Mouse (Mus musculus) lung, embryonic 14.5 days (tissue): ENCODE data around the gene Sbk2. TPM values are rescaled to one million over a fixed set of nuclear protein-coding genes. Genes with fewer than 3 reads are reported as not detected.

Source experiments
- ATAC-seq: fragments of 200-750 bp; cut with Nextera tagmentation; 2 replicates; pipeline ENCODE4 v1.8.0; 2017; ENCODE audit warnings: mild to moderate bottlenecking, moderate TSS enrichment, moderate library complexity; ENCODE audit not compliant: insufficient read depth
- DNase-seq: peaks from one replicate; pipeline ENCODE4 v3.0.0-alpha.2; 2015
- H3K27ac ChIP-seq: fragments of 300-500 bp; sonication (generic); 2 replicates; pipeline ENCODE4 v1.5.1; 2014; ENCODE audit warnings: low read depth, mild to moderate bottlenecking, moderate library complexity
- H3K27me3 ChIP-seq: fragments of 300-500 bp; sonication (generic); 2 replicates; pipeline ENCODE4 v1.6.1; 2014; ENCODE audit warnings: low read length, control low read depth; ENCODE audit not compliant: insufficient read depth
- H3K36me3 ChIP-seq: fragments of 300-500 bp; sonication (generic); 2 replicates; pipeline ENCODE4 v1.6.1; 2014; ENCODE audit warnings: control low read depth; ENCODE audit not compliant: insufficient read depth
- H3K4me1 ChIP-seq: fragments of 300-500 bp; sonication (generic); 2 replicates; pipeline ENCODE4 v1.6.1; 2014; ENCODE audit warnings: antibody characterized with exemption, control low read depth; ENCODE audit not compliant: insufficient read depth
- H3K4me2 ChIP-seq: fragments of 300-500 bp; sonication (generic); 2 replicates; pipeline ENCODE4 v1.6.1; 2014; ENCODE audit warnings: mild to moderate bottlenecking
- H3K4me3 ChIP-seq: fragments of 300-500 bp; sonication (generic); 2 replicates; pipeline ENCODE4 v1.5.1; 2014; ENCODE audit warnings: low read depth, low read length
- H3K9ac ChIP-seq: fragments of 300-500 bp; sonication (generic); 2 replicates; pipeline ENCODE4 v1.6.1; 2014
- H3K9me3 ChIP-seq: fragments of 300-500 bp; sonication (generic); 2 replicates; pipeline ENCODE4 v1.6.1; 2016; ENCODE audit warnings: low read depth, low read length, control low read depth
- CTCF ChIP-seq: IDR thresholded peaks from 2 replicates; pipeline ENCODE4 v1.5.1; 2016; ENCODE audit warnings: antibody characterized with exemption, low read depth
- whole genome bisulfite sequencing: fragments of 180-500 bp; shearing (Covaris S2); extraction: QIAGEN DNeasy Blood & Tissue Kit; methylation state at CpG from one replicate; pipeline ENCODE4 v1.1.7; 2014; 5-methylcytosine and 5-hydroxymethylcytosine counted together
- polyA plus RNA-seq: library from polyadenylated mRNA; unstranded; fragments of >200 nt; fragmentation: Nextera tagmentation; extraction: Ambion mirVana; gene quantifications from 2 replicates; pipeline ENCODE4 v1.2.1, GENCODE M21; 2014

Sbk2 gene
- polyA plus RNA-seq, 1 experiment from 2014 or later, result 0.13 TPM

DNA sequence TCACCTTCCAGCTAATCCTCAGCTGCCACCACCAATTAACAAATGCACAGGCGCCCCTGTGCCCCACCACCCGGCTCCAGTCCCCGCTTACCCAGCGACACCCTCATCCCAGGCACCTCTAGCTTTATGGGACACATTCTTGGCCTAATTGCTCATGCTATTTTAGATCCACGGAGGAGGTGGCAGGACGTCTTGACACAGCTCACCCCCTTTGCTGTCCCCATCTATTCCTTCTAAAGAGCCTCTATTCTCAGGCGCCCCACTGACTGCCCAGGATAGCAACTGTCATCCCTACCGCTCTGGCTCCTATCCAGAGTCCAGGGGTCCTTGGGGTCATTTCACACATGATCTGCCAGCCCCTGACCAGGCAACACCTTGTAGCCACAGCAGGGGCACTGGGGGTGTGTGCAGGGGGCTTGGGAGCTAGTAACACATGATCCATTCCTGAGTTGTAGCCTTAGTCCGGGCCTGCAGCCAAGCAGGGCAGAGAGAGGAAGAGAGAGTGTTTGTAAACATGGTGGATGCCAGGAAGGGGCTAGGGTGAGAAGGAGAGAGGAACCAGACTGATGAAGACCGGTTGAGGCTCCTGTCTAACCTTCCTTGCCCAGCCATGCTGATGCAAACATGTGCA is 10.3 kb downstream of the Sbk2 start:
- Histone ChIP-seq H3K27ac (no peak overlapping the region), H3K36me3 (no peaks in the 10 kb centered on the region), H3K4me2 (no peak overlapping the region), H3K9me3 (no peaks in the 10 kb centered on the region), H3K4me3 (no peak overlapping the region), H3K9ac (no peak overlapping the region; the same call in 1 of the 2 replicates), H3K27me3 (no peaks in the 10 kb centered on the region), H3K4me1 (peaks cover 8% of the 10 kb centered on the region; the same call in 1 of the 2 replicates)
- WGBS, result 9% methylated on average over 10 of the region's 10 CpGs
- no peak for TF ChIP-seq CTCF
- peak; percentile 85 for ATAC-seq
- peak; percentile 76 for DNase-seq

DNA sequence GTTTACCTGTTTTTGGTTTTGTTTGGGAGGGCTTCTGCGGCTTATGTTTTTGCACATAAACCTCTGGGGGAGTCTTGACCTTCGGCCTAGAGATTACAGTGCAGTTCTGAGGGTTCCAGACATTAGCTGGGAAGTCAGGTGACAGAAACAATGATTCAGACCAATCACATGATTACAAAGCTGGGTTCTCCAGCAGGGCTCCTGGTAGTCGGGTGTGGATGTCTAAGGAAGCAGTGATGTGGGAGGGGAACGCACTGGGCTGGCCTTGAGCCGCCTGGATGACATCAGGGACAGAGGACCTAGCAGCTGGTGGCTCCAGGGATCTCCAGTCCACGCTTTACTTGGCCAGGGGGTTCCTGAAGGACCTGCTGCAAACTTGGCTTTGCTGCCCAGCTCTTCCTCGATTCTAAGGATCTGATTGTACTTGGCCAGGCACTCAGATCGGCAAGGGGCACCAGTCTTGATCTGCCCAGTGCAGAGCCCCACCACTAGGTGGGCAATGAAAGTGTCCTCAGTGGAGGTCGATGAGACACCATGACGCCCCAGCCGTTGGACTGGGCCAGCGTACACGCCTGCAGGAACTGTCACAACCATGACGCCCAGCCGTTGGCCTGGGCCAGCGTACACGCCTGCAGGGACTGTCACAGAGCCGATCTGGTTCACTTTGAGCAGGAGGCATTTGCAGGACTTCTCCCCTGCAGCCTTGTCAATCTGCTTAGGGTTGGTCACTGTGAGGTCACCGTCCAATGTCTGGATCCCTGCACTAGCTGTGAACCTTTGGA is 13.5 kb downstream of the Sbk2 start:
- TF ChIP-seq CTCF, result no peak
- Histone ChIP-seq H3K36me3 (no peaks in the 10 kb centered on the region), H3K4me1 (peaks cover 8% of the 10 kb centered on the region; the same call in 1 of the 2 replicates), H3K4me3 (no peak overlapping the region), H3K27me3 (no peaks in the 10 kb centered on the region), H3K4me2 (no peak overlapping the region), H3K9me3 (no peaks in the 10 kb centered on the region), H3K27ac (no peak overlapping the region), H3K9ac (no peak overlapping the region)
- DNase-seq (no peak), ATAC-seq (no peak)
- WGBS, result 82% methylated on average over 19 of the region's 19 CpGs

DNA sequence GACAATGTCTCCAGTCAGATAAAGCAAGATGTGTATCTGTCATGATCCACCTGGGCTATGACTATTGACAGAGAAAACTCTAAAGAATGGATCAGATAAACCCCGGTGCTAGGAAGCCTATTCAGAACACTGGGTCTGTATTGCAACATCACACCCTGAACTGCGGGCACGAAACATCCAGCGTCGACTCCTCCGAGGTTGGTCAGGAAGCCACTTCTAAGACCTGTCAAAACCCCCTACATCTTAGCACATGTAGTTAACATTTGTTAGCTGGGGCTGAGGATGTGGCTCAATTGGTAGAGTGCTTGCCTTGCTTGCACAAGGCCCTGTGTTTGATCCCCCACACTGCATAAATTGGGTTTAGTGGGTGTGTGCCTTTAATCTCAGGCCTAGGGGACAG is 15.8 kb downstream of the Sbk2 start:
- WGBS, result 22% methylated on average over 6 of the region's 6 CpGs
- ATAC-seq (no peak), DNase-seq (no peak)
- H3K9ac ChIP-seq, result no peak overlapping the region
- no peaks in the 10 kb centered on the region for H3K27me3 ChIP-seq
- H3K36me3 ChIP-seq, result no peaks in the 10 kb centered on the region
- 0 out of 2 replicates have a peak, but pooled peaks cover 1% of the 10 kb centered on the region for H3K4me1 ChIP-seq
- H3K27ac ChIP-seq, result no peak overlapping the region
- TF ChIP-seq CTCF, result no peak
- H3K4me3 ChIP-seq, result no peak overlapping the region
- no peaks in the 10 kb centered on the region for H3K9me3 ChIP-seq
- no peak overlapping the region for H3K4me2 ChIP-seq

DNA sequence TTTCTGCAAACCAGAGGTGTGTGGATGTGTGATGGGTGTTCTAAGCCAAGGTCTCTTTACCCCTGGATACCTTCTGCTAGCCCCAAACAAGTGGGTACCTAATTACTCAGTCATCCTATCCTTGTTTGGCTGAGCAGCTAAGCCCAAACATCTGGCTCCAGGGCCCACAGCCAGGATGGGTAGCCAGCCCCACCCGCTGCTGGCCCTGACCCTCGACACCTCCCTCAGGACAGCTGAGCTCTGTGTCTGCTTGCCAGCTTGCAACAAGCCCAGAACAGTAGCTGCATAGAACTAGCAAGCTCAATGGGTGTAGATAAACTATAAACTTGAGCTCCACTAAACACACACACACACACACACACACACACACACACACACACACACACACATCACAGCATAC is 16.4 kb downstream of the Sbk2 start:
- Histone ChIP-seq H3K27me3 (no peaks in the 10 kb centered on the region), H3K9me3 (no peaks in the 10 kb centered on the region), H3K27ac (no peak overlapping the region), H3K4me2 (no peak overlapping the region), H3K36me3 (no peaks in the 10 kb centered on the region), H3K9ac (no peak overlapping the region), H3K4me3 (no peak overlapping the region), H3K4me1 (no peaks in the 10 kb centered on the region)
- ATAC-seq (no peak), DNase-seq (no peak)
- WGBS, result 40% methylated on average over 2 of the region's 2 CpGs
- TF ChIP-seq CTCF, result no peak

DNA sequence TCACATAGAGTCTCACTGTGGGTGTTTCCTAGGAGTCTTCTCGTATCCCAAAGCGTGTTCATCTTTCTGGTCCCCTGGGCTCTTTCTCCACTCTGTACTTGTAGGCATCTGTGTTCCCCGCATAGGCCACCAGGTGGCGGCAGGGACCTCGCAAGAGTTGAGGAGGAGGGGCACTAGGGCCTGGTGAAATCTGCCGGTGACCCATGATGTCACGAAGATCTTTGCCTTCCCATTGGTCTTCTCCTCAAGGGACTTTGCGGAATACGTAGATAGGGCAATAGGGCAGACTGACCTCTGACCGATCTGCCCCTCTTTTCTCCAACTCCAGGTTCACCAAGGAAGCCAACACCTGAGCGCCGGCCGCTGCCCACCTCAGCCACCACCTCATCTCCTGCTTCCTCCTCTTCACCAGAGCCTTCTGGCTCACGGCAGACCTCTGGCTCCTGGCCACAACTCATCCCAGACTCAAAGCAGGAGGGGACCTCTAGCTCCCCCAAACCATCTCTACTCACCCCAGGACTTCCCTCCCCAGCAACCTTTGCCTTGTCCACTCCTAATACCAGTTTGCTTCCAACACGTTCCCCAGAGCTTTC is 20.9 kb downstream of the Sbk2 start:
- no peak overlapping the region for H3K9ac ChIP-seq
- peak overlapping the region; percentile 55 for H3K4me2 ChIP-seq
- peak; percentile 96 for TF ChIP-seq CTCF
- WGBS, result 18% methylated on average over 15 of the region's 15 CpGs
- peak; percentile 80 for ATAC-seq
- peak overlapping the region; percentile 26; the same call in 1 of the 2 replicates for H3K4me3 ChIP-seq
- no peak overlapping the region for H3K27ac ChIP-seq
- DNase-seq, result peak; percentile 97
- no peaks in the 10 kb centered on the region for H3K27me3 ChIP-seq
- H3K36me3 ChIP-seq, result no peaks in the 10 kb centered on the region
- H3K4me1 ChIP-seq, result no peaks in the 10 kb centered on the region
- H3K9me3 ChIP-seq, result no peaks in the 10 kb centered on the region

DNA sequence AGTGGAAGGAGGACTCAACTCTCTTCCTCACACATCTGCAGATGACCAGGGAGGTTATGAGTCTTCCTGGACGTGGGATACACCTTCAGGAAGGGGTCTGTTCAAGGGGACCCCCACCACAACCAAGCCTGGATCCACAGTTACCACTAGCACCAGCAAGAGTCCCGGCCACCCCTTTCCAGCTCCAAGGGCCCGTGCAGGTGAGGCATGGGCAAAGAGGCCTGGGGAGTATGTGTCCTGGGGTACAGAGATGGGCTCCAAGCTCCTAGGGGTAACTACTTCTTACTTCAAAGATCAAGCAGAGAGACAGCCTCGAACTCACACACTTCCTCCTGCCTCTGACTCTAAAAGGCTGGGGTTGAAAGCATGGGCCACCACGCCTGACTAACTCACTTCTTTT is 21.5 kb downstream of the Sbk2 start:
- ATAC-seq, result no peak

DNA sequence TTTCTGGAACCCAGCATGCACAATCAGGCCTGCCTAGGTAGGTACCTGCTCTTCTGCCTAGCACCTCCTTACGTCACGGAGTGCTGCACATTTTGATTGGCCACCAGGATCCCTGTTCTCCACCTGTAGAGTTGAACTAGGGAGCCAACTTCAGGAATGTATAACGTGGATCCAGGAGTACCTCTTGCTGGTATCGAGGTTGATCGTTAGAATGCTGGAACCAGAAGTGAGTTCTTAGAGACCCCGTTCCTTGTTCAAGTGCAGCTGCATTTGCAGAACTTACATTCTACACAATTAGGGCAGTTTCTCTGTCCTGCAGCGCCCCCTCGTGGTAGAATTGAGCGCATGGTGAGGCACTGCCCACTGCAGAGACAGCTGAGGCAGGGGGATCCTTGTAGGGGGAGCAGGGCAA is 24.1 kb downstream of the Sbk2 start:
- peak; percentile 90 for DNase-seq
- Histone ChIP-seq H3K9me3 (no peaks in the 10 kb centered on the region), H3K4me3 (no peak overlapping the region), H3K4me1 (no peaks in the 10 kb centered on the region), H3K9ac (no peak overlapping the region), H3K4me2 (no peak overlapping the region), H3K36me3 (no peaks in the 10 kb centered on the region), H3K27ac (no peak overlapping the region), H3K27me3 (no peaks in the 10 kb centered on the region)
- peak; percentile 88 for TF ChIP-seq CTCF
- WGBS, result 14% methylated on average over 9 of the region's 9 CpGs
- peak; percentile 41; the same call in 1 of the 2 replicates for ATAC-seq

More for the DNA sequence above, 21.5 kb downstream of the Sbk2 start:
- Histone ChIP-seq H3K27me3 (no peaks in the 10 kb centered on the region), H3K9me3 (no peaks in the 10 kb centered on the region), H3K4me2 (no peak overlapping the region), H3K9ac (no peak overlapping the region), H3K4me3 (no peak overlapping the region), H3K27ac (no peak overlapping the region), H3K36me3 (no peaks in the 10 kb centered on the region), H3K4me1 (no peaks in the 10 kb centered on the region)
- no peak for DNase-seq
- TF ChIP-seq CTCF, result no peak
- WGBS, result 41% methylated on average over 5 of the region's 5 CpGs
